ENCODE assay signal across 25 mouse cellular contexts in genomic region chr12:89016436-89016835, GRCm38 (mm10).
A peak's percentile ranks its signal among the peaks of the same experiment; 100 is the strongest.
DNase-seq lines count a peak whose midpoint lies in the region; ATAC-seq and TF ChIP-seq lines count a peak whose summit lies in the region.
"Had no signal": no experiment of that assay in that cellular context is flagged by ENCODE, and none has a peak within 500 bp of the region (broad histone marks: within the 10 kb centered on the region; RNA-seq: fewer than 3 reads in every experiment).

No protein-coding gene starts in this region.

- H3K9me3 ChIP-seq in forebrain, embryonic 16.5 days (ENCODE audit: control insufficient read depth, low read length), result no peaks in the 10 kb centered on the region
- no peaks in the 10 kb centered on the region for H3K9me3 ChIP-seq in forebrain, embryonic 15.5 days
- H3K9me3 ChIP-seq: forebrain, embryonic 12.5 days; G1E; hindbrain, embryonic 10.5 days; neural tube, embryonic 13.5 days had no signal

- TF ChIP-seq CTCF in liver, adult 2 months (IDR thresholded peaks at IDR 0.05; ENCODE audit: low read depth, low read length), result no peak

- no peak for TF ChIP-seq POLR2A in liver, adult 2 months (IDR thresholded peaks at IDR 0.05; ENCODE audit: extremely low read depth, insufficient read depth, low read length)

- no peaks in the 10 kb centered on the region for H3K79me2 ChIP-seq in liver, adult 2 months (ENCODE audit: control insufficient read depth, insufficient read depth, low read length)

- peak overlapping the region; percentile 9; the same call in 1 of the 2 replicates for H3K27ac ChIP-seq in forebrain, embryonic 16.5 days (ENCODE audit: low read length)
- no peak overlapping the region for H3K27ac ChIP-seq in forebrain, embryonic 15.5 days (replicated peaks)
- no peak overlapping the region for H3K27ac ChIP-seq in liver, adult 2 months (replicated peaks; ENCODE audit: insufficient read depth, low read depth, low read length)
- H3K27ac ChIP-seq: forebrain, embryonic 12.5 days; hindbrain, embryonic 10.5 days; neural tube, embryonic 13.5 days had no signal

- H3K9ac ChIP-seq in forebrain, embryonic 16.5 days (replicated peaks; ENCODE audit: low read depth, low read length), result no peak overlapping the region
- no peak overlapping the region for H3K9ac ChIP-seq in forebrain, embryonic 15.5 days (replicated peaks)
- H3K9ac ChIP-seq in liver, adult 2 months (ENCODE audit: low read depth, low read length), result no peak overlapping the region
- H3K9ac ChIP-seq: forebrain, embryonic 12.5 days; neural tube, embryonic 13.5 days had no signal

- ATAC-seq in forebrain, embryonic 16.5 days, result no peak
- no peak for ATAC-seq in forebrain, embryonic 15.5 days (replicated peaks)
- ATAC-seq: intestine, postnatal 0 days; lung, postnatal 0 days had no signal

- no peaks in the 10 kb centered on the region for H3K36me3 ChIP-seq in forebrain, embryonic 16.5 days (ENCODE audit: control insufficient read depth, insufficient read depth)
- H3K36me3 ChIP-seq in forebrain, embryonic 15.5 days, result no peaks in the 10 kb centered on the region
- H3K36me3 ChIP-seq in liver, adult 2 months (ENCODE audit: control insufficient read depth, insufficient read depth, low read length), result no peaks in the 10 kb centered on the region
- H3K36me3 ChIP-seq: forebrain, embryonic 12.5 days; G1E; hindbrain, embryonic 10.5 days; neural tube, embryonic 13.5 days had no signal

- 0 out of 2 replicates have a peak, but pooled peaks cover under 1% of the 10 kb centered on the region for H3K4me1 ChIP-seq in forebrain, embryonic 16.5 days (replicated peaks; ENCODE audit: control insufficient read depth, insufficient read depth, low read length)
- 0 out of 2 replicates have a peak, but pooled peaks cover 4% of the 10 kb centered on the region for H3K4me1 ChIP-seq in forebrain, embryonic 15.5 days
- H3K4me1 ChIP-seq in liver, adult 2 months (ENCODE audit: control insufficient read depth, insufficient read depth, low read length), result no peaks in the 10 kb centered on the region
- H3K4me1 ChIP-seq: forebrain, embryonic 12.5 days; hindbrain, embryonic 10.5 days; megakaryocyte, embryonic 14.5 days had no signal

- peak; percentile 85 for DNase-seq in liver, adult 2 months (ENCODE audit: extremely low read depth, low read depth, low spot score)
- no peak for DNase-seq in liver
- DNase-seq in right cerebral cortex, postnatal 10 days (ENCODE audit: low spot score in 2 of 2), result peak; percentile 22 to 41
- DNase-seq in right cerebral cortex, adult 2 months (ENCODE audit: low spot score in 2 of 2), result no peak
- DNase-seq in spleen, adult 18-20 months, result no peak
- DNase-seq: adrenal gland, adult 8-10 months; cerebellum, adult 11-12 months; cerebellum, postnatal 14 days; gastrocnemius, postnatal 10 days; heart, postnatal 14 days; kidney, adult 9 months; kidney, postnatal 25 days; lung, postnatal 4 days; thymus, postnatal 4 days had no signal

- 92% methylated on average over 1 of the region's 1 CpGs for WGBS in forebrain, embryonic 16.5 days
- WGBS in forebrain, embryonic 15.5 days, result 83% methylated on average over 1 of the region's 1 CpGs
- 86% methylated on average over 1 of the region's 1 CpGs for WGBS in liver, adult 2 months

- H3K27me3 ChIP-seq in forebrain, embryonic 16.5 days (replicated peaks; ENCODE audit: control insufficient read depth, insufficient read depth, low read length), result no peaks in the 10 kb centered on the region
- no peaks in the 10 kb centered on the region for H3K27me3 ChIP-seq in forebrain, embryonic 15.5 days
- H3K27me3 ChIP-seq in liver, adult 2 months (ENCODE audit: control insufficient read depth, insufficient read depth, low read length), result no peaks in the 10 kb centered on the region
- H3K27me3 ChIP-seq: forebrain, embryonic 12.5 days; megakaryocyte, embryonic 14.5 days; neural tube, embryonic 13.5 days had no signal

- H3K4me3 ChIP-seq in forebrain, embryonic 16.5 days (replicated peaks; ENCODE audit: low read length), result no peak overlapping the region
- H3K4me3 ChIP-seq in forebrain, embryonic 15.5 days, result no peak overlapping the region
- H3K4me3 ChIP-seq in liver, adult 2 months (ENCODE audit: insufficient read depth, low read depth, low read length), result no peak overlapping the region
- H3K4me3 ChIP-seq: erythroblast, embryonic 14.5 days; forebrain, embryonic 12.5 days; hindbrain, embryonic 10.5 days; megakaryocyte, embryonic 14.5 days; neural tube, embryonic 13.5 days had no signal

- H3K4me2 ChIP-seq in forebrain, embryonic 16.5 days (ENCODE audit: low read length), result no peak overlapping the region
- H3K4me2 ChIP-seq in forebrain, embryonic 15.5 days (replicated peaks), result no peak overlapping the region
- H3K4me2 ChIP-seq: forebrain, embryonic 12.5 days; liver, embryonic 11.5 days; neural tube, embryonic 13.5 days had no signal

Comparison
In these comparisons a context has a peak if more than half of its experiments do, and no peak if none do; other contexts are left out.
1. DNase-seq: peak in liver, adult 2 months (single experiment) and right cerebral cortex, postnatal 10 days (2 of 2); none in liver (single experiment), right cerebral cortex, adult 2 months (0 of 2) and spleen, adult 18-20 months (0 of 2).